Mouse (Mus musculus) left cerebral cortex, postnatal 10 days (tissue): ENCODE data around the gene Ubash3b. TPM values are rescaled to one million over a fixed set of nuclear protein-coding genes. Genes with fewer than 3 reads are reported as not detected.
A peak's percentile ranks its signal among the peaks of the same experiment; 100 is the strongest.

Experiments
- DNase-seq, 2 experiments: peaks; one replicate each; pipeline ENCODE4 v3.0.0; 2021 to 2022; ENCODE audit warnings: low spot score in 2 of 2, mixed read lengths in 1 of 2; ENCODE audit errors: extremely low spot score in 1 of 2
- intact Hi-C: fragments of 180-260 bp; cut with DNase I; formaldehyde crosslinking; loops from one replicate; pipeline ENCODE4 v1.15.1; 2025
- total RNA-seq, 2 experiments: library from RNA; stranded (reverse); gene quantifications; 2 replicates each; pipeline ENCODE4 v1.2.3; 2021

Gene Ubash3b
- total RNA-seq, 2 experiments from 2014 or later: 30.4 to 31.7 TPM

- intact Hi-C loops: no loop called here
- DNase-seq: no peak
These were observed 47.1 kb downstream of the Ubash3b start for GRCm38 (mm10) chr9:41114367-41114766.

GRCm38 (mm10) chr9:41109749-41110148, 51.7 kb downstream of the Ubash3b start:
- intact Hi-C loops: no loop called here
- no peak for DNase-seq

- intact Hi-C loops: no loop called here
- peak; percentile 50 to 64 for DNase-seq
These were observed 52.9 kb downstream of the Ubash3b start for GRCm38 (mm10) chr9:41108324-41109180.

- no peak for DNase-seq
- intact Hi-C loops: no loop called here
These were observed 56.3 kb downstream of the Ubash3b start for GRCm38 (mm10) chr9:41105201-41105643.

GRCm38 (mm10) chr9:41103722-41104121, 57.8 kb downstream of the Ubash3b start:
- intact Hi-C loops: no loop called here
- DNase-seq: no peak

- DNase-seq: peak in 1 of 2 experiments; percentile 39
- intact Hi-C loops: no loop called here
These were observed 58.9 kb downstream of the Ubash3b start for GRCm38 (mm10) chr9:41102613-41103012.

GRCm38 (mm10) chr9:41099897-41100296, 61.6 kb downstream of the Ubash3b start:
- no peak for DNase-seq
- intact Hi-C loops: no loop called here

GRCm38 (mm10) chr9:41099067-41099466, 62.4 kb downstream of the Ubash3b start:
- intact Hi-C loops: no loop called here
- DNase-seq: no peak

- intact Hi-C loops: no loop called here
- no peak for DNase-seq
These were observed 63.4 kb downstream of the Ubash3b start for GRCm38 (mm10) chr9:41098065-41098464.

GRCm38 (mm10) chr9:41091993-41092392, 69.5 kb downstream of the Ubash3b start:
- intact Hi-C loops: no loop called here
- no peak for DNase-seq

- DNase-seq: no peak
- intact Hi-C loops: no loop called here
These were observed 70.3 kb downstream of the Ubash3b start for GRCm38 (mm10) chr9:41091187-41091586.

GRCm38 (mm10) chr9:41087831-41088383, 73.6 kb downstream of the Ubash3b start:
- intact Hi-C loops: no loop called here
- no peak for DNase-seq

GRCm38 (mm10) chr9:41084191-41084901, 77.2 kb downstream of the Ubash3b start:
- intact Hi-C loops: no loop called here
- DNase-seq: no peak

- intact Hi-C loops: no loop called here
- no peak for DNase-seq
These were observed 78.0 kb downstream of the Ubash3b start for GRCm38 (mm10) chr9:41083386-41084055.

GRCm38 (mm10) chr9:41082891-41083290, 78.6 kb downstream of the Ubash3b start:
- intact Hi-C loops: no loop called here
- DNase-seq: no peak

- intact Hi-C loops: no loop called here
- no peak for DNase-seq
These were observed 80.6 kb downstream of the Ubash3b start for GRCm38 (mm10) chr9:41080877-41081276.

GRCm38 (mm10) chr9:41079428-41080155, 81.9 kb downstream of the Ubash3b start:
- no peak for DNase-seq
- intact Hi-C loops: no loop called here

- intact Hi-C loops: no loop called here
- DNase-seq: peak in 1 of 2 experiments; percentile 45
These were observed 83.3 kb downstream of the Ubash3b start for GRCm38 (mm10) chr9:41078198-41078597.

GRCm38 (mm10) chr9:41076150-41076549, 85.3 kb downstream of the Ubash3b start:
- intact Hi-C loops: no loop called here
- DNase-seq: no peak
